Mouse (Mus musculus) G1E (cell line): ENCODE data around the gene Zc3h15.

Experiments used
- CTCF ChIP-seq: IDR thresholded peaks from 2 replicates; pipeline ENCODE4 v1.5.1; 2012; ENCODE audit warnings: low read depth, low read length, inconsistent platforms, mixed read lengths
- TAL1 ChIP-seq: conservative IDR thresholded peaks from 2 replicates; pipeline ENCODE4 v1.6.1; 2012; ENCODE audit warnings: low read depth, low read length, inconsistent platforms, mixed read lengths

DNA sequence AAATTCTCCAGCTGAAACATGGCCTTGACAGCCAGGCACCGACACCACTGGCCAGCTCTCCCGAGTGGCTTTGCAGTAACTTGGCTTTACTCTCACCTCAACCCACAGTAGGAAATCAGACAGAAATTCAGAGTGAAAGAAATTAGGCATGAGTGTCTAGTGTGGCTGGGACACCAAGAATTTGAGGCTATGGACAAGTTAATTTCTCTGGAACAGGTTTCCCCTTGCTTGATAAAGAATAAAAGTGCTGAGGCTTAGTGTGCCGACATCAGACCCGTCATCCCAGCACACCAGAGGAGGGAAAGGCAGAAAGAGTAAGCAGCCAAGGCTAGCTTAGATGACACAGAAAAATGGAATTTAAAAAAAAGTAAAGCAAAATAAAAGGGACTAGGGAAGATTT lies 22.7 kb upstream of the Zc3h15 start:
- TF ChIP-seq CTCF (no peak), TAL1 (no peak)
